Mouse (Mus musculus): ENCODE data around the gene Ston2. TPM values are rescaled to one million over a fixed set of nuclear protein-coding genes. Genes with fewer than 3 reads are reported as not detected.

The Ston2 gene
- polyA plus RNA-seq, 1 experiment from 2014 or later, result 11.0 TPM

DNA sequence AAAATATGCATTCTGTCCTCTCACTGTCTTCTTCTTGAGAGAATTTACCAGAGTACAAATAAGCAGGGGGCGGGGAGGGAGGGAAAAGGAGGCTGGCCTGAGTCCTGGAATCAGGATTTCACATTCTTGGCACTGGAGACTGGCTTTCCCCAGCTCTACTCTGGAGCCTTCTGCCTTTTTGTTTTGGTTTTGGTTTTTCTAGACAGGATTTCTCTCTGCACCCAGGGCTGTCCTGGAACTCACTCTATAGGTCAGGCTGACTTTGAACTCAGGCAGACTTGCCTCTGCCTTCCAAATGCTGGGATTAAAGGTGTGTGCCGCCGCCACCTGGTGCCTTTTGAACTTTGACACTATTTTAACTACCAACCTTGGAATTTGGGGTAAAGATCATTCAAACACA lies 149.8 kb downstream of the Ston2 start:
- H3K27me3 ChIP-seq (ENCODE audit: insufficient read depth, low read length), result no peaks in the 10 kb centered on the region
- WGBS, result 68% methylated on average over 3 of the region's 3 CpGs
- no peak for ATAC-seq (ENCODE audit: low FRiP score, low TSS enrichment)
- H3K27ac ChIP-seq (ENCODE audit: low read length), result no peak overlapping the region
- no peaks in the 10 kb centered on the region for H3K36me3 ChIP-seq (ENCODE audit: insufficient read depth, low read length)
- H3K4me3 ChIP-seq (ENCODE audit: low read length), result no peak overlapping the region
- H3K4me2 ChIP-seq (replicated peaks; ENCODE audit: low read depth, low read length), result no peak overlapping the region
- peaks cover under 1% of the 10 kb centered on the region; the same call in 1 of the 2 replicates for H3K9me3 ChIP-seq (ENCODE audit: low read length)
- peaks cover 25% of the 10 kb centered on the region for H3K4me1 ChIP-seq (ENCODE audit: insufficient read depth, low read length)
- H3K9ac ChIP-seq (replicated peaks; ENCODE audit: low read length), result no peak overlapping the region

DNA sequence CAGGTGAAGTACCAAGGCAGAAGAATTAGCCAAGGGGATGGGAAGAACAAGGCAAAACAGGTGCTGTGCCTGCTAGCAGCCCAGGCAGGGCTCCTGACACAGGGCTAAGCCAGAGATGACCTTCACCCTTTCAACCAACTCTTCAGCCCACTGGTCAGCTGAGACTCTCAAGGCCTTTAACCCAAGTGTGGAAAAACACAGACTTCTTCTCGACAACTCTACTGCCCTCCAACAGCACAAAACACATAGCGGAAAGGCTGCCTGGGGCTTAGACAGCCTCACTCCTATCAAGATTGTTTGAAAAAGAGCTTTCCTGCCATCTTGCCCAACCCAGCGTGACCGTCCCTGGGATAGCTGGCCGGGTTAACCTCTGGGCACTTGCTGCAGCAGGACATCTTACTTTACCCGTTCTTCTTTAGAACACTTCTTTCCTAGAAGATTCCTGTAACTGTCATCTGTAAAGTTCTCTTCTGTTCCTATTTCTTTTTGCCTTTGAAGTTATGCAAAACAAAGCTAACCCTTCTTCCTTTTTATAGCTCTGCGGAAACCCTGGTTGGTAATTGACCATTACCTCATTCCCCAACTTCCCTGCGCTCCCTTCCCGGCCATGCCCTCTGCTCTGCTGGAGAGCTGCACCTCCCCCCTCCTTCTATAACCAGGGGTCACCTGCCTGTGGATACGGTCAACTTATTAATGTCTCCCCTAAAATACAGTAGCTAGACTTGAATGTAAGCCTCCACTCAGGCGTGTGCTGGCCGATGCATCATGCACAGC lies 150.9 kb downstream of the Ston2 start:
- Histone ChIP-seq H3K4me1 (ENCODE audit: insufficient read depth, low read length) (peaks cover 25% of the 10 kb centered on the region), H3K9me3 (ENCODE audit: low read length) (peaks cover 4% of the 10 kb centered on the region; the same call in 1 of the 2 replicates), H3K4me2 (replicated peaks; ENCODE audit: low read depth, low read length) (no peak overlapping the region), H3K4me3 (ENCODE audit: low read length) (no peak overlapping the region), H3K27me3 (ENCODE audit: insufficient read depth, low read length) (no peaks in the 10 kb centered on the region), H3K9ac (replicated peaks; ENCODE audit: low read length) (no peak overlapping the region), H3K36me3 (ENCODE audit: insufficient read depth, low read length) (no peaks in the 10 kb centered on the region), H3K27ac (ENCODE audit: low read length) (no peak overlapping the region)
- 38% methylated on average over 12 of the region's 12 CpGs for WGBS
- peak; percentile 76 for ATAC-seq (ENCODE audit: low FRiP score, low TSS enrichment)

DNA sequence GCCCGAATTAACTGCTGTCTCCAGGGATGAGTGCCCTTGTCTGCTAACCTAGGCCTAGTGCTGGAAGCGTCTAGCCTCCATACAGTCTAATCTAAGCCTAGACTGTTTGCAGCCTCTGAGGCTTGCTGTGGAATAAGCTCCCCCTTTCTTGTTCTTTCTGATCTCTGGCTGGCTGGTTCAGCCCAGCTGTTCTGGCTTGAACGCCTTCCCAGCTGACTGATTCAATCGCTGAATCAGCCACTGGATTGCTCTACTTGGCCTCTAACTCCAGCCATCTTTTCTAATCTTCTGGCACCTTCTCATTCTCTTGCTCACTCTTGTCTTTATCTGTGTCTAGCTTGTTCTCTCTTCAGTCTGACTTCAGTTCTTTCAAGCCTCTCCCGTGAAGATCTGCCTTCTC lies 161.7 kb downstream of the Ston2 start:
- no peak overlapping the region for H3K4me3 ChIP-seq (ENCODE audit: low read length)

DNA sequence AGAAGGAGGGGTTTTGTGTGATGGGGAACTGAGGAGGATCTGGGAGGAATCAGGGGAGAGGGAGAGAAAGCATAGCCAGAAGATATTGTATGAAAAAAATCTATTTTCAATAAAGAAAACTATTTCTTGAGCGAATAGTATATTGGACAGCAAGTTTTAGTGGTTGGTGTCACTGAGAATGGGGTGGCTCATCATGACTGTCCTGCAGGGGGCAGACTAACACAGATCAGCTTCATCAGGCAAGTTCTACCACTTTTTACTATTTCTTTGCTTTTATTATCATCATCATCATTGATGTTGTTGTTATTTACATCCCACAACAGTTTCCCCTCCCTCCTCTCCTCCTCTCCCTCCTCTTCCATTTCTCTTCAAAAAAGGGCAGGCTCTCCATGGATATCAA lies 163.2 kb downstream of the Ston2 start:
- ATAC-seq (ENCODE audit: low FRiP score, low TSS enrichment), result no peak
- Histone ChIP-seq H3K27me3 (ENCODE audit: insufficient read depth, low read length) (no peaks in the 10 kb centered on the region), H3K4me2 (replicated peaks; ENCODE audit: low read depth, low read length) (no peak overlapping the region), H3K27ac (ENCODE audit: low read length) (no peak overlapping the region), H3K9ac (replicated peaks; ENCODE audit: low read length) (no peak overlapping the region), H3K4me1 (ENCODE audit: insufficient read depth, low read length) (no peaks in the 10 kb centered on the region), H3K9me3 (ENCODE audit: low read length) (no peaks in the 10 kb centered on the region), H3K36me3 (ENCODE audit: insufficient read depth, low read length) (no peaks in the 10 kb centered on the region), H3K4me3 (ENCODE audit: low read length) (no peak overlapping the region)
- 72% methylated on average over 1 of the region's 1 CpGs for WGBS

More for the DNA sequence above, 161.7 kb downstream of the Ston2 start:
- H3K9ac ChIP-seq (replicated peaks; ENCODE audit: low read length), result no peak overlapping the region
- H3K4me2 ChIP-seq (replicated peaks; ENCODE audit: low read depth, low read length), result no peak overlapping the region
- no peaks in the 10 kb centered on the region for H3K9me3 ChIP-seq (ENCODE audit: low read length)
- no peak overlapping the region for H3K27ac ChIP-seq (ENCODE audit: low read length)
- ATAC-seq (ENCODE audit: low FRiP score, low TSS enrichment), result no peak
- no peaks in the 10 kb centered on the region for H3K36me3 ChIP-seq (ENCODE audit: insufficient read depth, low read length)
- no peaks in the 10 kb centered on the region for H3K4me1 ChIP-seq (ENCODE audit: insufficient read depth, low read length)
- 82% methylated on average over 5 of the region's 5 CpGs for WGBS
- H3K27me3 ChIP-seq (ENCODE audit: insufficient read depth, low read length), result no peaks in the 10 kb centered on the region

DNA sequence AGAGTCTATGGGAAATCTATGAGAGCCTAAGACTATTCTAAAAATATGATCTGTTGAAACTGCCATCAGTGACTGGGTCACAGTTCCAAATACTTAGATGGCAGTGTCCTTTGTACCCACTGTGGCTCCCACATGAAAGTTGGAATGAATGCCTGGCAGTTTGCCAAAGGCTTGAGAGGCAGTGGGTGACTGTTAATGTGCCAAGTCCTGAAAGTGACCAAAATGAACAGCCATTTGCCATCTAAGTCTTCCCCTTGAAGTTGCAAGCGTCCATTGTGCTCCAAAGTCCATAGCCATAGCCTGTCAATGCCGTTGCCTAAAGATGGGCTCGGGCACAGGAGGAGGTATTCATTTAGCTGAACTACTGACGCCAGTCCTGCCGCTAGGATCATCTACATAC lies 178.8 kb downstream of the Ston2 start:
- ATAC-seq (ENCODE audit: low FRiP score, low TSS enrichment), result no peak
- no peaks in the 10 kb centered on the region for H3K27me3 ChIP-seq (ENCODE audit: insufficient read depth, low read length)
- 90% methylated on average over 5 of the region's 5 CpGs for WGBS

DNA sequence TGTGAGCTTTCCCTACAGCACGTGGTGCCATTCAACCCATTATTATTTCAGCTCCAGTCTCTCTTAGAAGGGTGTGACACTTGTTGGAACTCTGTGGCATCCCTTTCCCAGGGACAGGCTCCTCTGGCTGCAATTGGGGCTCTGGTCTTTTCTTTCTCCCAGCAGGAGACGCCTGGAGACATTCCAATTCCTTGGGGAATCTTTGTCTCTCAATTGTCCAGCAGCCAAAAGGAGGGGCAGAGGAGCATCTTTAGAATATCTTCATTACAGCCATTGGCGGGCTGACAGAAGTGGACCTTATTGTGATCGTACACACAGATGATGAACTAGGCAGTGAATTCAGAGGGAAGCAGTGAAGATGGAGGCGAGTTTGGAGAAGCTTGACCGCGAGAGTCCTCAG lies 180.5 kb downstream of the Ston2 start:
- Histone ChIP-seq H3K4me3 (ENCODE audit: low read length) (no peak overlapping the region), H3K9me3 (ENCODE audit: low read length) (peaks cover 3% of the 10 kb centered on the region; the same call in 1 of the 2 replicates), H3K27me3 (ENCODE audit: insufficient read depth, low read length) (no peaks in the 10 kb centered on the region), H3K4me2 (replicated peaks; ENCODE audit: low read depth, low read length) (no peak overlapping the region), H3K9ac (replicated peaks; ENCODE audit: low read length) (no peak overlapping the region), H3K4me1 (ENCODE audit: insufficient read depth, low read length) (no peaks in the 10 kb centered on the region), H3K36me3 (ENCODE audit: insufficient read depth, low read length) (no peaks in the 10 kb centered on the region), H3K27ac (ENCODE audit: low read length) (no peak overlapping the region)
- 70% methylated on average over 7 of the region's 7 CpGs for WGBS
- ATAC-seq (ENCODE audit: low FRiP score, low TSS enrichment), result no peak

More for the DNA sequence above, 178.8 kb downstream of the Ston2 start:
- Histone ChIP-seq H3K9ac (replicated peaks; ENCODE audit: low read length) (no peak overlapping the region), H3K4me2 (replicated peaks; ENCODE audit: low read depth, low read length) (no peak overlapping the region), H3K27ac (ENCODE audit: low read length) (no peak overlapping the region), H3K36me3 (ENCODE audit: insufficient read depth, low read length) (no peaks in the 10 kb centered on the region), H3K9me3 (ENCODE audit: low read length) (peaks cover 3% of the 10 kb centered on the region; the same call in 1 of the 2 replicates), H3K4me3 (ENCODE audit: low read length) (no peak overlapping the region), H3K4me1 (ENCODE audit: insufficient read depth, low read length) (no peaks in the 10 kb centered on the region)

DNA sequence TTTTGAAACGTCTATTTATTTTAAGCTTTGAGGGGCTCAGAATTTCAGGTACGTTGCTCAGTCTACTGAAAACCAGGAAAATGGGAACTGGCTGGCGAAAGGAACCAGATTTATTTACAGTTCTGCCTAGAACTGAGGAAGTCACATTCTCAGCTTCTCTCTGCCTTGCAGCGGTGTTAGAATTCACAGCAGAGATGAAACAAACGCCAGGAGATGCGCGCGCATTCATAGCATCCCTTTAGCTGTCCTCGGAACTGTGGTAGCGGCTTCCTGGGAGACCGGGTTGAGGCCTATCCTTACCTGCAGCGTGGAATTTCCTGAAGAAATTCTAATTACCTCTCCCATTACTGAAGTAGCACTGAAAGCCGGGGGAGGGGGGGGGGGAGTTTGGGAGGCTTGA lies 181.5 kb downstream of the Ston2 start:
- ATAC-seq (ENCODE audit: low FRiP score, low TSS enrichment), result no peak
- H3K9me3 ChIP-seq (ENCODE audit: low read length), result peaks cover 3% of the 10 kb centered on the region; the same call in 1 of the 2 replicates

DNA sequence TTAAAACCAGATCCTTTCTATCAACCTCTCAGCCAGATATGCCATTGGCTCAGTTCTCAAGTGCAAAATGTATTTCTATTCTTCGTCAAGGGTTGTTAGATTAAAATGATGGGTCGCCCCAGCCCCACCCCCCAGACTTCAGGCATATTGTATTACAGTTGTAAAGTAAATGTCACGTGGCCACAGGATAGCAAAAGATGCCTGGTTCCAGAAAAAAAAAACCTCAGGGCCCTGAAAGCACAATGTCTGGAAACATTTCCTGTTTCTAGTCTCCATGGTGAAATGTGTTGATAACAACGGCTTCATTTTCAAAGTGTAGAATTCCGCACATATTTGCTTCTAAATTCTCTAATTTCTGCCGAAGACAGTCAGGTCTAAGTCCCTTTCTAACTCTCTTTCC lies 183.6 kb downstream of the Ston2 start:
- Histone ChIP-seq H3K27ac (ENCODE audit: low read length) (no peak overlapping the region), H3K4me2 (replicated peaks; ENCODE audit: low read depth, low read length) (no peak overlapping the region), H3K27me3 (ENCODE audit: insufficient read depth, low read length) (no peaks in the 10 kb centered on the region), H3K4me1 (ENCODE audit: insufficient read depth, low read length) (no peaks in the 10 kb centered on the region), H3K4me3 (ENCODE audit: low read length) (no peak overlapping the region), H3K36me3 (ENCODE audit: insufficient read depth, low read length) (no peaks in the 10 kb centered on the region), H3K9ac (replicated peaks; ENCODE audit: low read length) (no peak overlapping the region), H3K9me3 (ENCODE audit: low read length) (peaks cover 3% of the 10 kb centered on the region; the same call in 1 of the 2 replicates)
- 28% methylated on average over 6 of the region's 6 CpGs for WGBS
- ATAC-seq (ENCODE audit: low FRiP score, low TSS enrichment), result no peak

More for the DNA sequence above, 181.5 kb downstream of the Ston2 start:
- H3K4me1 ChIP-seq (ENCODE audit: insufficient read depth, low read length), result no peaks in the 10 kb centered on the region
- H3K4me2 ChIP-seq (replicated peaks; ENCODE audit: low read depth, low read length), result no peak overlapping the region
- H3K9ac ChIP-seq (replicated peaks; ENCODE audit: low read length), result no peak overlapping the region
- H3K36me3 ChIP-seq (ENCODE audit: insufficient read depth, low read length), result no peaks in the 10 kb centered on the region
- WGBS, result 90% methylated on average over 13 of the region's 13 CpGs
- no peak overlapping the region for H3K27ac ChIP-seq (ENCODE audit: low read length)
- no peak overlapping the region for H3K4me3 ChIP-seq (ENCODE audit: low read length)
- no peaks in the 10 kb centered on the region for H3K27me3 ChIP-seq (ENCODE audit: insufficient read depth, low read length)

DNA sequence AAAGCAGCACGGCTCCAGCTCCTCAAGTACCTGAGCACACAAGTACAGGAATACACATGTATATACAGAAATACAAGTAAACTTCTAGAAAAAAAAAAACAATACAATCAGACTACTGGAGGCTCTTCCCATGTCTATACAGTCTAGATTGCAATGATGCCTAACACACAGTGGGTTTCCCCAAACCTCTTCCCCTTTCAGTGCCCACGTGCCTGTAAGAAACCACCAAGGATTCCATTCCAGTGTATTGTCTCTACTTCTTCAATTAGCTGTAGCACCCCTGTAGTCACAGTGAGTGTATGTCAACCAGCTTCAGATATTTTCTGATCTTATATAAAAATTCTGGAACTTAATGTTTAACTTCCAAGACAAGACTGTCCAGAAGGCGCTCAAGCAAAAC lies 196.1 kb downstream of the Ston2 start:
- H3K9ac ChIP-seq (replicated peaks; ENCODE audit: low read length), result no peak overlapping the region
- H3K4me3 ChIP-seq (ENCODE audit: low read length), result no peak overlapping the region
- H3K4me2 ChIP-seq (replicated peaks; ENCODE audit: low read depth, low read length), result no peak overlapping the region
- WGBS, result 83% methylated on average over 3 of the region's 3 CpGs
- H3K27me3 ChIP-seq (ENCODE audit: insufficient read depth, low read length), result no peaks in the 10 kb centered on the region
- H3K36me3 ChIP-seq (ENCODE audit: insufficient read depth, low read length), result no peaks in the 10 kb centered on the region
- no peaks in the 10 kb centered on the region for H3K9me3 ChIP-seq (ENCODE audit: low read length)
- H3K27ac ChIP-seq (ENCODE audit: low read length), result no peak overlapping the region
- no peak for ATAC-seq (ENCODE audit: low FRiP score, low TSS enrichment)
- H3K4me1 ChIP-seq (ENCODE audit: insufficient read depth, low read length), result peaks cover 14% of the 10 kb centered on the region

DNA sequence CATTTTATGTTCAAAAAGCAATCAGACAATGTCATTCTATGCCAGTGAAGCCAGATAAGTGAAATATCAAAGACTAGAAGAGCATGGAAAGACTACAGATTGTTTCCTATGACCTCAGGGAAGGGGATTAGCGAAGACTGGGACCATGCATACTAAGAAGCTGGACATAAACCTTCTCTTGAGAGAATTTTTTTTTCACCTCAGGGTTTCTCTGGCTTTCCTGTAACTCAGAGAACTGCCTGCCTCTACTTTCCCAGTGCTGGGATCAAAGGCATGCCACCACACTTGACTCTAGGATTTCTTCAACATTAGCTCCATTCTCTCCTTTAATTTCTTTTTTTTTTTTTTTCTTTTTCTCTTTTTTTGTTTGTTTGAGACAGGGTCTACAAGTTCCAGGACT lies 197.0 kb downstream of the Ston2 start:
- peak overlapping the region; percentile 100; the same call in 1 of the 2 replicates for H3K9ac ChIP-seq (replicated peaks; ENCODE audit: low read length)
- H3K9me3 ChIP-seq (ENCODE audit: low read length), result no peaks in the 10 kb centered on the region
- H3K36me3 ChIP-seq (ENCODE audit: insufficient read depth, low read length), result no peaks in the 10 kb centered on the region
- H3K4me3 ChIP-seq (ENCODE audit: low read length), result peak overlapping the region; percentile 90
- H3K27ac ChIP-seq (ENCODE audit: low read length), result peak overlapping the region; percentile 95
- H3K4me2 ChIP-seq (replicated peaks; ENCODE audit: low read depth, low read length), result peak overlapping the region; percentile 63
- ATAC-seq (ENCODE audit: low FRiP score, low TSS enrichment), result no peak
- no peaks in the 10 kb centered on the region for H3K27me3 ChIP-seq (ENCODE audit: insufficient read depth, low read length)
- H3K4me1 ChIP-seq (ENCODE audit: insufficient read depth, low read length), result peaks cover 18% of the 10 kb centered on the region
- WGBS, result 87% methylated on average over 1 of the region's 1 CpGs

Data from kidney, embryonic 16.5 days (tissue).